26 mouse cellular contexts compared by ENCODE assay signal in genomic region chr6:131373160-131373559, GRCm38 (mm10). TPM values are rescaled to one million over a fixed set of nuclear protein-coding genes. Genes with fewer than 3 reads are reported as not detected.
DNase-seq lines count a peak whose midpoint lies in the region; ATAC-seq lines count a peak whose summit lies in the region.
"Had no signal": no experiment of that assay in that cellular context is flagged by ENCODE, and none has a peak within 500 bp of the region (broad histone marks: within the 10 kb centered on the region; RNA-seq: fewer than 3 reads in every experiment).

No protein-coding gene starts in this region.

- H3K27ac ChIP-seq in neural tube, embryonic 15.5 days (replicated peaks): no peak overlapping the region
- H3K27ac ChIP-seq: embryonic facial prominence, embryonic 13.5 days; embryonic facial prominence, embryonic 15.5 days; forebrain, embryonic 10.5 days; forebrain, embryonic 12.5 days had no signal

- ATAC-seq in granulocyte monocyte progenitor cell, adult 5-6 weeks (replicated peaks; ENCODE audit: poor library complexity, severe bottlenecking): 0 out of 2 replicates have a peak, but pooled peaks have one; percentile 19
- ATAC-seq in neural tube, embryonic 15.5 days (ENCODE audit: low FRiP score): no peak
- ATAC-seq: CD4-positive, CD25-positive, alpha-beta regulatory T cell, adult 4 months; forebrain, embryonic 14.5 days; forebrain, embryonic 16.5 days; Patski had no signal

- DNase-seq in heart, adult 11 months: peak; percentile 11
- DNase-seq in heart, postnatal 10 days: no peak
- no peak for DNase-seq in kidney, postnatal 36 days
- DNase-seq: adrenal gland, adult 8-10 months; adrenal gland, postnatal 14 days; adrenal gland, postnatal 36 days; cerebellum, adult 11-12 months; cerebellum, adult 2 months; cerebellum, adult 9-10 months; cerebellum, postnatal 14 days; cerebellum, postnatal 36 days; embryo, embryonic 11 days had no signal

- H3K9me3 ChIP-seq in neural tube, embryonic 15.5 days (replicated peaks): no peaks in the 10 kb centered on the region
- H3K9me3 ChIP-seq: embryonic facial prominence, embryonic 13.5 days; embryonic facial prominence, embryonic 15.5 days; forebrain, embryonic 10.5 days; forebrain, embryonic 12.5 days; G1E had no signal

- H3K4me2 ChIP-seq in neural tube, embryonic 15.5 days: no peak overlapping the region
- H3K4me2 ChIP-seq: embryonic facial prominence, embryonic 13.5 days; embryonic facial prominence, embryonic 15.5 days; forebrain, embryonic 12.5 days had no signal

- intact Hi-C loops in heart, postnatal 10 days (cut with DNase I): no loop called here

- H3K4me1 ChIP-seq in neural tube, embryonic 15.5 days: no peaks in the 10 kb centered on the region
- H3K4me1 ChIP-seq: embryonic facial prominence, embryonic 13.5 days; embryonic facial prominence, embryonic 15.5 days; forebrain, embryonic 10.5 days; forebrain, embryonic 12.5 days had no signal

- no peak overlapping the region for H3K4me3 ChIP-seq in neural tube, embryonic 15.5 days (replicated peaks)
- H3K4me3 ChIP-seq: embryonic facial prominence, embryonic 13.5 days; embryonic facial prominence, embryonic 15.5 days; erythroblast, embryonic 14.5 days; forebrain, embryonic 10.5 days; forebrain, embryonic 12.5 days had no signal

- no peak overlapping the region for H3K9ac ChIP-seq in neural tube, embryonic 15.5 days (replicated peaks)
- H3K9ac ChIP-seq: embryonic facial prominence, embryonic 13.5 days; embryonic facial prominence, embryonic 15.5 days; forebrain, embryonic 12.5 days had no signal

- WGBS in neural tube, embryonic 15.5 days: 94% methylated on average over 5 of the region's 5 CpGs

- no peaks in the 10 kb centered on the region for H3K27me3 ChIP-seq in neural tube, embryonic 15.5 days (replicated peaks)
- H3K27me3 ChIP-seq: CH12.LX; embryonic facial prominence, embryonic 13.5 days; embryonic facial prominence, embryonic 15.5 days; forebrain, embryonic 12.5 days; Patski had no signal

- H3K36me3 ChIP-seq in neural tube, embryonic 15.5 days: peaks cover 61% of the 10 kb centered on the region

RNA-seq across cellular contexts. Expression of gene Ybx3, which starts 15.1 kb away (rescaled TPM):
- total RNA-seq in heart, postnatal 10 days (2021): 100 to 1,000 TPM; 235 to 248 TPM
- total RNA-seq in granulocyte monocyte progenitor cell, adult 5-6 weeks (2014; fragmentation: Nextera tagmentation): 324 and 391 TPM in 2 replicates
- 563 and 635 TPM in 2 replicates for total RNA-seq in granulocyte monocyte progenitor cell, adult 5-6 weeks (2017)
- polyA plus RNA-seq in neural tube, embryonic 15.5 days (2015; fragmentation: Nextera tagmentation; extraction: Ambion mirVana): 23.2 and 25.8 TPM in 2 replicates

RNA-seq across cellular contexts. Expression of gene Styk1, which starts 19.8 kb away (rescaled TPM):
- under 1 TPM; 0.14 to 0.20 TPM for total RNA-seq in heart, postnatal 10 days (2021)
- 0.81 TPM in 1 of 2 replicates, not detected in the other for total RNA-seq in granulocyte monocyte progenitor cell, adult 5-6 weeks (2014; fragmentation: Nextera tagmentation)
- total RNA-seq in granulocyte monocyte progenitor cell, adult 5-6 weeks (2017): 0.04 TPM in 1 of 2 replicates, not detected in the other
- polyA plus RNA-seq in neural tube, embryonic 15.5 days (2015; fragmentation: Nextera tagmentation; extraction: Ambion mirVana): 4.2 and 5.4 TPM in 2 replicates
- total RNA-seq: CH12.LX had no signal
- polyA plus RNA-seq: activated CD4-positive, CD25-positive, alpha-beta regulatory T cell, adult 4 months; CD4-positive, CD25-positive, alpha-beta regulatory T cell, adult 4 months; erythroblast, embryonic 14.5 days; G1E had no signal
